Mouse (Mus musculus) intestine, postnatal 0 days (tissue): ENCODE measurements at regions not wholly inside any gene's neighbourhood (a gene's known extent, or its start where the extent isn't known, plus 50 kb on each side); places are given as distances from the start of the nearest gene placed in this dataset.

ENCODE experiments used
- ATAC-seq: fragments of 200-750 bp; cut with Nextera tagmentation; 2 replicates; pipeline ENCODE4 v1.8.0; 2017; ENCODE audit warnings: mild to moderate bottlenecking, moderate TSS enrichment, moderate library complexity
- H3K27ac ChIP-seq: fragments of 300-500 bp; sonication (generic); 2 replicates; pipeline ENCODE4 v1.5.1; 2014; ENCODE audit warnings: mild to moderate bottlenecking, low read depth, low read length, moderate library complexity
- H3K27me3 ChIP-seq: fragments of 300-500 bp; sonication (generic); replicated peaks from 2 replicates; pipeline ENCODE4 v1.6.1; 2014; ENCODE audit warnings: low read length, mixed read lengths; ENCODE audit not compliant: control insufficient read depth, insufficient read depth
- H3K36me3 ChIP-seq: fragments of 300-500 bp; sonication (generic); 2 replicates; pipeline ENCODE4 v1.6.1; 2014; ENCODE audit warnings: mild to moderate bottlenecking, moderate library complexity; ENCODE audit not compliant: control insufficient read depth, insufficient read depth
- H3K4me1 ChIP-seq: fragments of 300-500 bp; sonication (generic); replicated peaks from 2 replicates; pipeline ENCODE4 v1.6.1; 2014; ENCODE audit warnings: antibody characterized with exemption, low read length, mixed read lengths; ENCODE audit not compliant: control insufficient read depth, insufficient read depth
- H3K4me2 ChIP-seq: fragments of 300-500 bp; sonication (generic); replicated peaks from 2 replicates; pipeline ENCODE4 v1.6.1; 2014; ENCODE audit warnings: low read depth, mild to moderate bottlenecking, moderate library complexity
- H3K4me3 ChIP-seq: fragments of 300-500 bp; sonication (generic); 2 replicates; pipeline ENCODE4 v1.5.1; 2014; ENCODE audit warnings: low read depth, low read length
- H3K9ac ChIP-seq: fragments of 300-500 bp; sonication (generic); 2 replicates; pipeline ENCODE4 v1.6.1; 2014; ENCODE audit warnings: mild to moderate bottlenecking, low read depth, low read length
- H3K9me3 ChIP-seq: fragments of 300-500 bp; sonication (generic); 2 replicates; pipeline ENCODE4 v1.6.1; 2016; ENCODE audit warnings: mixed run types; ENCODE audit not compliant: control insufficient read depth
- CTCF ChIP-seq: sonication (generic); IDR thresholded peaks from 2 replicates; pipeline ENCODE4 v1.5.1; 2016; ENCODE audit warnings: low read depth, mild to moderate bottlenecking, control low read depth, antibody characterized with exemption, moderate library complexity
- WGBS: fragments of 180-500 bp; shearing (Covaris S2); extraction: QIAGEN DNeasy Blood & Tissue Kit; methylation state at CpG from one replicate; pipeline ENCODE4 v1.1.7; 2014; 5-methylcytosine and 5-hydroxymethylcytosine counted together

- TF ChIP-seq CTCF: no peak
- no peak overlapping the region for H3K4me3 ChIP-seq
- no peaks in the 10 kb centered on the region for H3K27me3 ChIP-seq
- ATAC-seq: no peak
- no peak overlapping the region for H3K27ac ChIP-seq
- no peaks in the 10 kb centered on the region for H3K9me3 ChIP-seq
- H3K4me1 ChIP-seq: no peaks in the 10 kb centered on the region
- H3K4me2 ChIP-seq: no peak overlapping the region
- 63% methylated on average over 11 of the region's 11 CpGs for WGBS
- no peak overlapping the region for H3K9ac ChIP-seq
- no peaks in the 10 kb centered on the region for H3K36me3 ChIP-seq
Measured at GRCm38 (mm10) chr10:120663396-120663795, 187.1 kb upstream of the Hmga2 start.

- 52% methylated on average over 6 of the region's 6 CpGs for WGBS
- Histone ChIP-seq H3K27ac (no peak overlapping the region), H3K9ac (no peak overlapping the region), H3K27me3 (no peaks in the 10 kb centered on the region), H3K9me3 (no peaks in the 10 kb centered on the region), H3K4me3 (no peak overlapping the region), H3K4me1 (no peaks in the 10 kb centered on the region), H3K4me2 (no peak overlapping the region), H3K36me3 (no peaks in the 10 kb centered on the region)
- ATAC-seq: no peak
- no peak for TF ChIP-seq CTCF
Measured at GRCm38 (mm10) chr10:120660503-120660902, 184.2 kb upstream of the Hmga2 start.

GRCm38 (mm10) chr10:120655238-120655931 lies 179.1 kb upstream of the Hmga2 start:
- H3K4me2 ChIP-seq: no peak overlapping the region
- no peaks in the 10 kb centered on the region for H3K4me1 ChIP-seq
- ATAC-seq: no peak
- no peak for TF ChIP-seq CTCF
- H3K9me3 ChIP-seq: no peaks in the 10 kb centered on the region
- no peaks in the 10 kb centered on the region for H3K27me3 ChIP-seq
- no peaks in the 10 kb centered on the region for H3K36me3 ChIP-seq
- no peak overlapping the region for H3K27ac ChIP-seq
- H3K4me3 ChIP-seq: no peak overlapping the region
- no peak overlapping the region for H3K9ac ChIP-seq
- 68% methylated on average over 14 of the region's 14 CpGs for WGBS

GRCm38 (mm10) chr10:120652525-120653215 lies 176.4 kb upstream of the Hmga2 start:
- no peak for ATAC-seq
- Histone ChIP-seq H3K4me1 (no peaks in the 10 kb centered on the region), H3K27me3 (no peaks in the 10 kb centered on the region), H3K27ac (no peak overlapping the region), H3K9me3 (no peaks in the 10 kb centered on the region), H3K4me2 (no peak overlapping the region), H3K9ac (no peak overlapping the region), H3K4me3 (no peak overlapping the region), H3K36me3 (no peaks in the 10 kb centered on the region)
- WGBS: 62% methylated on average over 6 of the region's 6 CpGs
- TF ChIP-seq CTCF: no peak

- Histone ChIP-seq H3K4me3 (no peak overlapping the region), H3K9ac (no peak overlapping the region), H3K36me3 (no peaks in the 10 kb centered on the region), H3K9me3 (no peaks in the 10 kb centered on the region), H3K4me2 (no peak overlapping the region), H3K27me3 (no peaks in the 10 kb centered on the region), H3K4me1 (no peaks in the 10 kb centered on the region), H3K27ac (no peak overlapping the region)
- no peak for ATAC-seq
- TF ChIP-seq CTCF: no peak
- 96% methylated on average over 5 of the region's 5 CpGs for WGBS
Measured at GRCm38 (mm10) chr10:120651845-120652244, 175.6 kb upstream of the Hmga2 start.

GRCm38 (mm10) chr10:120650336-120650735 lies 174.1 kb upstream of the Hmga2 start:
- WGBS: 98% methylated on average over 9 of the region's 9 CpGs
- Histone ChIP-seq H3K9ac (no peak overlapping the region), H3K9me3 (no peaks in the 10 kb centered on the region), H3K36me3 (no peaks in the 10 kb centered on the region), H3K4me1 (no peaks in the 10 kb centered on the region), H3K27me3 (no peaks in the 10 kb centered on the region), H3K4me2 (no peak overlapping the region), H3K27ac (no peak overlapping the region), H3K4me3 (no peak overlapping the region)
- no peak for ATAC-seq
- no peak for TF ChIP-seq CTCF
